Mouse (Mus musculus): ENCODE measurements around the gene Pou6f1. TPM values are rescaled to one million over a fixed set of nuclear protein-coding genes. Genes with fewer than 3 reads are reported as not detected.
"Not testable (repeated sequence)": the region's sequence is repeated elsewhere in the genome, so short reads cannot be mapped to it uniquely, and the experiment has no call there.

Gene Pou6f1
- total RNA-seq, 2 experiments from 2014 or later: 30.7 to 34.4 TPM

DNA sequence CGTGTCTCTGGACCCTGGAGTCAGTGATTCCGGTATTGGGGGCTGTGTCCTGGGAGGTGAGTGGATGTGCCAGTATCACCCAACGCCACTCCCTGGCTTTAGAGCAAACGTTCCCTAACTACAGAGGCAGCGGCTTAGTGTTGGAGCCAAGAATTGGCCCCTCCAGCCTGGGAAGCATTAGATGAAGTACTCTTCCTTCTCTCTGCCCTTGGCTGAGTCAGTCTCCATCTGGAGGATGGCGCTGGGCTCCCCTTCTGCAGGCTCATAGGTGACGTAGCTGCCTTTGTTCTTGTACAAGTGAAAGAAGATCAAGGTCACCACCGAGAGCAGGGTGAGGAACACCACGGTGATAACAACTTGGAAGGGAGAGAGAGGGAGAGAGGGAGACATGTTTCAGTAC lies 21.9 kb upstream of the Pou6f1 start:
- not testable (repeated sequence) for DNase-seq (ENCODE audit: low spot score in 2 of 2)

DNA sequence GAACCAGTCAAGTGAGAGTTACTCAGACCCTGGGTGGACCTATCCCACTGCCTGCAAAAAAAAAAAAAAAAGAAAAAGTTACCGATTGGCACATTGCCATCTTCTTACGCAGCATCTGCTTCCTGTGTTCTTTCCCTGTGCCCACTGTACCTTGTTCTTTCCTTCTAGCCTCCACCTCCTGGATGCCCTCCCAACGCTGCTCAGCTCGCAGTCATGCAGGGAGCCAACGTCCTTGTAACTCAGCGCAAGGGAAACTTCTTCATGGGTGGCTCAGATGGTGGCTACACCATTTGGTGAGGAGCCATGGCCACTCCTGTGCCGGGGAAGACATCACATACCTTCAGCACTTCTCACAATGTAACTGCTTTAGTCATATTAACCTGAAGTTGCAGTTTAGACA lies 19.4 kb upstream of the Pou6f1 start:
- DNase-seq (ENCODE audit: low spot score in 2 of 2): no peak

DNA sequence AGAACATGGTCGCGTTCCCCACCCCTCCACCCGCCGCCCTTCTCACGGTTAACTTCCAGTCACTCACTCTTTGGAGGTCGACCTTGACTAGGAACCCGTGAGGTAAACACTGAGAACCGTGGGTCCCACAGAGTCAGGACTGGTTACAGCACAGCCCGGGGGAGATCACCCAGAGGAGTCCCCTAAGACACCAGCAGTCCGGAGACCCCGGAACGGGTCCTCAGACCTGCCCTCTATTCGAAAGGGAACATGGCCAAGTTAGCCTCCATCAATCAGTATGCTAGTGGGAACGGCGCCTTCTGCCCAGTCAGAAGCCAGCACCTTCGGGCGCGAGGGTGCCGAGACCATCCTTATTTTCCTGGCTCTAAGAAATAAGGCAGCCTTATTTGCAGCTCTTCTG lies 16.4 kb upstream of the Pou6f1 start:
- DNase-seq (ENCODE audit: low spot score in 2 of 2): no peak

DNA sequence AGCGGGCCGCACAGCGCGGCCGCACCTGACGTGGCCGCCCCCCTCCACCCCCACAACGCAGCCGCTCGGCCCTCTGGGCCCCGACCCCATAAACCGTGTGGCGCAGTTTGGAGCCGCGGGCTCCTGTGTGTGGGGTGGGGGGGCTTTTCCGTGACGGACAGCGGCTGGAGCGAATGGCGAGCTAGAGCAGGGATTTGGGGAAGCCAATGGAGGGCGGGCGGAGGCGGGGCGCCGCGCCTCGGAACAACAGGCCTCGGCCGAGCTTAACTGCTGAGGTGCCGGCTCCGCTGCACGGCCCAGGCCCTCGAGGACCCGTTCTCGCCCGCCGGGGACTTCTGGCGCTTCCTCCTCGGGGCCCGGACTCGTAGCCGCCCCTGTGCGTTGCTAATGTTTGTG lies 16.0 kb upstream of the Pou6f1 start:
- DNase-seq (ENCODE audit: low spot score in 2 of 2): peak; percentile 87 to 90

DNA sequence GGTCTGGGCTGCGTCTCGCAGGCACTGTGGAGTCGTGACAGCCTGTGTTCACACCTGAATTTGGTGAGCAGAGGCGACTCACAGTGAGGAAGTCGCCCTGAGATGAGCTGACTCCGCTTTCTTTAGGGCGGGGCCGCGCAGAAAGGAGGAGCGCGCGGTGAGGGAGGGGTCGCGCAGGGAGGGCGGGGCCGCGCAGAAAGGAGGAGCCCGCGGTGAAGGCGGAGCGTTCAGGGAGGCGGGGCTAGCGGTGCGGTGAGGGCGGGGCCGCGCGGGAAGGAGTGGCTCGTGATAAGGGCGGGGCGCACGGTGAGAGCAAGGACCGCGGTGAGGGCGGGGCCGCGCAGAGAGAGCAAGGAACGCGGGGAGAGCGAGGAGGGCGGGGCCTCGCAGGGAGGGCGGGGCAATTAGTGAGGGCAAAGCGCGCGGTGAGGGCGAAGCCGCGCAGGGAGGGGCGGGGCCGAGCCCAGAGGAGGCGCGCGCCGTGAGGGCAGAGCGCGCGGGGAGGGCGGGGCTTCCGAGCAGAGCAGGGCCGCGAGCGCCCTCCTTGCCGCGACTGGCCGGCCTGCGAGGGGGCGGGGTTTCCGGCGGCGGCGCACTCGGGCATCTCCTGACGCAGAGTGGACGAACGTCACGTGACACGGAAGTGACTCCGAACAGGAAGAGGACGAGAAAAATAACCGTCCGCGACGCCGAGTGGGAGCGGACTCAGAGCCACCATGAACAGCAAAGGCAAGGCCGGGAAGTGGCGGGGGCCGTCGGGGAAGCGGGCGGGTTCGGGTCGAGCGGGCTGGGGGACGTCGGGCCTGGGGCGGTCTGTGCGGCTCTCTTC lies 15.4 kb upstream of the Pou6f1 start, which contains the start of gene Dazap2:
Gene Dazap2 (plus strand): TSS at position 354 of the 829 bp plus-strand sequence.
- peak; percentile 96 to 99 for DNase-seq (ENCODE audit: low spot score in 2 of 2)

DNA sequence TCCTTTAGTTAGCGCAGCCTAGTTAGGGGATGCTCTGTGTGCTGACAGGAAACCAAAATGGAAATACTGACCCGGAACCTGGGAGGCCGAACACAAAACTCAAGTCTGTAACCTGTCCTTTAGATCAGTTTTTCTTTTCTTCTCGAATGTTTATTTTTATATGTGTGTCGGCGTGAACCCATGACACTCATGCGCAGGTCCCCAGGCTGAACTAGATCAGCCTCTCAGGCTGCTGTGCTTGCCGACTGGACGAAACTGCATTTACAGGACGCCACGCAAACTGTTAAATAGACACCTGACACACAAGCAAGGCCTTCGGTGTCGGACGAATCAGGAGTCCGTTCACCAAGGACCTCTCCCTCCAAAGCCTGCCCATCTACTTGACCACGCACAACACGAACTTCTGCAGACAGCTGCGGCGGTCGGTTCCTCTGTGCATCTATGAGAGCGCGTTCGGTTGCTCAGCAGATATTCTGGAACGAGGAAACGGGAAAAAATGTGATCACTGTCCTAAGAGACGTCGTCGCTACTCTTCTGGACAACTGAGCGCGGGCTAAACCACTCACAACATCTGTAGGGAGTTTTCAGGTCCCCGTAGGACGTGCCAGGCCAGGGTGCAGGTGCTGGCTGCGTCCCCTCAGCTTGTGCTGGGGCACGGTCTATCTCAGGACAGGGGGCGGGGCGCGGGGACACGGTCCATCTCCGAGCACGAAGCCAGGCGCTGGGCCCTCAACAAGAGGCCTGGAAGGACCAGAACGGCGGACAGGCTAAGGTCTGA lies 14.6 kb upstream of the Pou6f1 start:
- peak; percentile 33 to 45 for DNase-seq (ENCODE audit: low spot score in 2 of 2)

DNA sequence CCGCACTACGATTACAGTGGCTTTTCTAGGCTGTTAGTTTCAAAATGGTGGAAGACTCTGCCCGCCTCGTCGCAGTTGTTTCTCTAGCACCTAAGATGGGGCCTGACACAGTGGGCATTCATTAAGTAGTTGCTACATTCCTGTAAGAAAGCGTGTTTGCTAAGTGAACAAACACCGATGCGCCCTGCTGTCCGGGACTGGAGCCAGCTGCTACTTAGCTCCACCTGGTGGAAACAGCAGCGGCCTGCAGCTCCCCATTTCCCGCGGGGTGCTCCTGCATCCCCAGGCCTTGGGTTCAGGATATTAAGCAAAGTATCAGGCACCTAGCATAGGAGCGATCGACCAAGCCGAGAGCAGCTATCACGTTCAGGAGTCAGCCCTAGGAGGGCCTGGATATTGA lies 13.8 kb upstream of the Pou6f1 start:
- peak; percentile 47 to 62 for DNase-seq (ENCODE audit: low spot score in 2 of 2)

DNA sequence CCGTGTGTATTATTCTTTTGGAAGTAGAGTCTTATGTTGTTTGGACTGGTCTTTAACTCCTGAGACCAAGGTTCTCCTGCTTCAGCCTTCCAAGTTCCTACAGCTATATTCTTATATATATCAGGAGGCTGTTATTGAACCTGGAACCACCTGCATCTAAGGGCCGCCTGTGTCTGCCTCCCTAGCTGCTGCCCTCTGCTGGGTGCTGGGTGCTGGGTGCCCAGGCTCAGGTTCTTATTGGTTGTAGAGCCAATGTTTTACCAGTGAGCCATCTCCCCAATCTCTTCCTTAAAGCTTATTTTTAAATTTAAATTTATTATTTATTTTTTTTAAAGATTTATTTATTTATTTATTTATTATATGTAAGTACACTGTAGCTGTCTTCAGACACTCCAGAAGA lies 12.6 kb upstream of the Pou6f1 start:
- no peak for DNase-seq (ENCODE audit: low spot score in 2 of 2)

DNA sequence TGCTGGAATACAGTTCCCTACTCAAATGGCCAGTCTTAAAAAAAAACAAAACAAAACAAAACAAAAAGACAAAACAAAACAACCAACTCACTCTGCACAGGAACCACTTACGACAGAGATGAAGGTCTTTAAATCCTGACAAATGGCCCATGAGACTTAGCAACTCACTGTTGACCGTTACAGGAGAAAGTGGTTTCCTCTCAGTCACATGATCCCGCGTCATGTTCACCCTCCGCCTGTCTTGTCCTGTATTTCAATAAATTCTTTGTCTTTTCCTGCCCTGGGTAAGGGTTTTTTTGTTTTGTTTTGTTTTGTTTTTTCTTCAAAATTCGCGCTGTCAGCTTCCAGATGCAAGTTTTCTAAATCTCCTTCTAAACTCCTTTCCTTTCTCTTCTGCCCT lies 12.2 kb upstream of the Pou6f1 start:
- no peak for DNase-seq (ENCODE audit: low spot score in 2 of 2)

DNA sequence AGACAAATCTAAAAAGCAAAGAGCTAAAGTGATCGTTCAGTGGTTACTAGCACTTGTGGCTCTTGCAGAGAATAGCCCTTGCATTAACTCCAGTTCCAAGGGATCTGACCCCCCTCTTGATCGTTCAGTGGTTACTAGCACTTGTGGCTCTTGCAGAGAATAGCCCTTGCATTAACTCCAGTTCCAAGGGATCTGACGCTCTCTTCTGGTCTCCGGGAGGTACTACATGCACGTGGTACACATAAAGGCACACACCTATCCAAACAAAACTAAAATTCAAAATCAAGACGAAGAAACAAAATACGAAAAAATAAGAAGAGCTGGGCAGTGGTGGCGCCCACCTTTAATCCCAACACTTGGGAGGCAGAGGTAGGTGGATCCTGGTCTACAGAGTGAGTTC lies 6.9 kb upstream of the Pou6f1 start:
- not testable (repeated sequence) for DNase-seq (ENCODE audit: low spot score in 2 of 2)

DNA sequence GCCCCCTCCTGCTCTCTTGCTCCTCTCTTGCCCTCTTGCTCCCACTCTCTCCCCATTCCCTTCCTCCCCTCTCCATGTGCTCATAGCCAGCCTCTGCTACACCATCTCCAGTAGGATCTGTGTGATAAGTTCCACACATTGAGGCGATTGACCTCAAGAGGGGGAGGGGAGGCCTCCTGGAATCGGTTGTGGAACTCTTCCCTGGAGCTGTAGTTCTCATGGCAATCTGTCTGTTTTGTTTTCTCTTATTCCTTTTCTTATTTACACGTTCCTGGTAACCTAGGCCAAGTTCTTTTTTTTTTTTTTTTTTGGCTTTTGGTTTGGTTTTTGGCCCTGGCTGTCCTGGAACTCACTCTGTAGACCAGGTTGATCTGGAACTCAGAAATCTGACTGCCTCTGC lies 1.9 kb upstream of the Pou6f1 start:
- no peak for DNase-seq (ENCODE audit: low spot score in 2 of 2)

DNA sequence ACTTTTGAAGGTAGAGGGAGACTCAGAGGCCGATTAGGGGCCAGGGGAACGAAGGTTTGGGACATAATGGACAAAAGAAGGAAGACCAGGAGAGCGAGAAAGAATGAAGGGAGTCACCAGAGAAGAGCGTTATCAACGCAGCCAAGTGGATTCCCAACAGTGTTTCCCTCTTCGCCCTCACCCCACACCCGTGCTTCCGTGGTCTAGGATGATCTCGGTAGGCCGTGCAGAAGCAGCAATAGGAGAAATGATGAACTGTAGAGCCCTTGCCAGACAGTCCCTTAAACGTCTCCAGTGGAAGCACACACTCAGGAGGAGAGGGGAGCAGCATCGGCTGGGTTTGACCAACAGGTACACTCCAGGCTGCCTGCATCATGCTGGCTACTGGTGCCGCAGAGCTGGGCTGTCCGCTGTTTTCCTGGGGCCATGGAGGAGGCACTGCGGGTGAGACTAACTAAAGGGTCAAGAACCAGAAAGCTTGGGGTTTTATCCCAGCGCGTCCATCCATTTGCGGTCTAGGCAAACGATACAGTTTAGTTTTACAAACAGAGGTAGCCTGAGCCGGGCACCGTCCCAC lies 1.0 kb upstream of the Pou6f1 start:
- no peak for DNase-seq (ENCODE audit: low spot score in 2 of 2)

DNA sequence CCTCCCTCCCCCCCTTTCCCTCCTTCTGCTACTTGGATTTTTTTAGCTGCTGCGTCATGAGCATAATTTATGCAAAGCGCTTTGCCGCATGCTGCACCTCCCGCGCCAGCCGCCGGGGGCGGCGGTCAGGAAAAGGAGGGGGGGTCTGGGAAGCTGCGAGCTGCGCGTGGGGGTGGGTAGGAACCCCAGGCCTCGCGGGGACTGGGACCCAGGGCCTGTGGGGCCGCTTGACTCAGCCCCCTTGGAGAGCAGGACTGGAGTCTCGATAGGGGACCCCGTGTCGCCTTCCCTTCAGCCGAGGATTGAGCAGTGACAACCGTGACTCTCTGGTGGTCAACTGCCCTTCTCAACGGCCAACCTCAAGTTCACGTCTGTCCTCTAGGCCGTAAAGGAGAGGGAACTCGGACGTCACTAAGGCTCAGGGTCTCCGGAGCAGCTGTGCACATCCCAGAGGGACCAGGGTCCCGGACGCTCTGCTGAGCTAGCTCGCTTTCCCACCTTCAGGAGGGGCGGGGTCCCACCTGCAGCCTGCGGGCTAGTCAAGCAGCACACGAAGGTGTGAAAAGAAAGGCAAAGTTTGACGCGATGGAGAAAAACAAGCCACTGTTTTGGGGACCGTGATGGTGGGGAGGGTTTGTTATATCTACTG lies 387 bp upstream of the Pou6f1 start:
- peak; percentile 52 to 62 for DNase-seq (ENCODE audit: low spot score in 2 of 2)

DNA sequence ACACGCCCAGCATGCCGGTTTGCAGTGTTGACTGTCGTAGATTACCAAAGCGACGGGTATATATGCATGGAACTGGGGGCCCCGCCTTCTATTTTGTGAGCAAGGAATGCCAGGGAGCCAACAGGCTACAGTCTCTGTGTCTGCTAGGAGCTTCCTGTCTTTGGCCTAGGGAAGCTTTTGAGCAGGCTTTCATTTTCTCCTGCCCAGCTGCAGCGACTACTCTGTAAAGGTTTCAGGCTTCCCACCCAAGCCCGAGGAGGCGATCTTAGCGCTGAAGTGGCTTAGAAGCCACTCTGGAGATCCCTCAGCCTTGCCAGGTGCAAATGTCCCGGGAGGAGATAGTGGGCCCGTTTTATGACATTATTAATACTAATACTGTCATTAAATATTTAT lies 905 bp downstream of the Pou6f1 start:
- DNase-seq (ENCODE audit: low spot score in 2 of 2): no peak

DNA sequence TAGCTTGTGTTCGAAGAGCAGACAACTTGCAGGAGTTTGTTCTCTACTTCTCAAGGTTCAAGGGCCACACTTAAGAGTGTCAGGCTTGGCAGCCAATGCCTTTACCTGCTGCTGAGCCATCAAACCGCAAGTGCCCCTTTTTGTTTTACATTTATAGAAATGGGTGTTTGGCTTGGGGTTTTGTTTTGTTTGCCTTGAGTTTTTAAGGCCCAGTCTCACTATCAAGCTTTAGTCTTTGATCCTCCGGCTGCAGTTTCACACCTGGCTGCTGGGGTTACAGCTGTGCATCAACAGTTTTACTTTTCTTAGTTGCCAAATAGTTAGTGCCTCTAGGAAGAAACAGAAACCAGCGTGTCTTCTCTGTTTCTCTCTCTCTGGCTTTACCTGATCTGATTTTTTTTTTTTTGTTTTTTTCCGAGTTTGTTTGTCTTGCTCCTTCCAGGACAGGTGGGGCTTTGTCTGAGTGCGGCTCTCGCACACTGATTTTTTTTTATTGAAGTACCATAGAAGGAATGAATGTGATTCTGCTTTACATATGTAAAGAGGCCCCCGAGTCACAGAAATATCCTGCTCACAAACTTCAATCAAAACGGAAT lies 1.4 kb downstream of the Pou6f1 start:
- DNase-seq (ENCODE audit: low spot score in 2 of 2): no peak

DNA sequence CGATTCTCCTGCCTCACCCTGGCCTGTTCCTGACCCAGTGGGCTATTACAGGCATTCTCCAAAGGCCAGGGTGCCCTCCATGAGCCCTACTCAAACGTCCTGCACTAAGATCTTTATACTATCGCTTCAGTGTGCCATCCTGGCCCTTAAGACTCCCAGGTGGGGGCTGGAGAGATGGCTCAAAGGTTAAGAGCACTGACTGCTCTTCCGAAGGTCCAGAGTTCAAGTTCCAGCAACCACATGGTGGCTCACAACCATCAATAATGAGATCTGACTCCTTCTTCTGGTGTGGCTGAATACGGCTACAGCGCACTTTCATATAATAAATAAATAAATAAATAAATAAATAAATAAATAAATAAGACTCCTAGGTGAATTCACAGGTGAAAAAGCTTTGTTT lies 7.0 kb downstream of the Pou6f1 start:
- no peak for DNase-seq (ENCODE audit: low spot score in 2 of 2)

DNA sequence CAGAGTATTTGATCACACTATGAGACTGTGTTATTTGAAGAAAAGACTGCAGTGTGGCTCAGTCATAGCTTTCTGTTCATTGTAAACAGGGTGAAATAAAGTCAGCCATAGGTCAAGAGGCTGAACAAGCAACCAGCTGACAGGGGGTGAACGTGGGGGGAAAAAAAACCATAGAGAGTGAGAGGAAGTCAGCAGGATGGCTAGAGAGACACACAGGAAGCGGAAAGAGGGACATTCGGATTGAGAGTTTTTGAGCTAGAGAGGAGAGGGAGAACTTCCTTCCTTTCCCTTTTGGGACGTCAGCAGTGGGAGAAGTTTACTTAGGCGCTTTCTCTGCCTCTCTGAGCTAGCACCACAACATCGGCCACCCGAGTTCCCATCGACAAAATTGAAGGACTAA lies 9.3 kb downstream of the Pou6f1 start:
- DNase-seq (ENCODE audit: low spot score in 2 of 2): no peak

DNA sequence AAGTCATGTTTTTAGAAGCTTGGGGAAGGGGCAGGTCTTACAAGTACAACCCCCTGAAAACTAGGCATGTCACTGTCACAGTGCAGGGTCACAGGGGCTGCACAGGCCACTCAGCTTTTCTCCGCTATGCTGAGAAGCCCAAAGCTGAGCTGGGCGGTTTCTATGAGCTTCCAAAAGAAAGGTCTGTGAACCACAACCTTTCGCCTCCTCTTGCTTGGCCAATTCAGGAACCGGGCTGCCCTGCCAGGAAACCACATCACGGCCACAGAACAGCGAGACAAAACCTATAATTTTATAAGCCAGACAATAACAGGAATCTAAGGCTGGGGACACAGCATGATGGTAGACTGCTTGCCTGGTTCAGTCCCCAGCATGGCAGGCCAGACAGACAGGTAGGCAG lies 11.5 kb downstream of the Pou6f1 start:
- DNase-seq (ENCODE audit: low spot score in 2 of 2): no peak

DNA sequence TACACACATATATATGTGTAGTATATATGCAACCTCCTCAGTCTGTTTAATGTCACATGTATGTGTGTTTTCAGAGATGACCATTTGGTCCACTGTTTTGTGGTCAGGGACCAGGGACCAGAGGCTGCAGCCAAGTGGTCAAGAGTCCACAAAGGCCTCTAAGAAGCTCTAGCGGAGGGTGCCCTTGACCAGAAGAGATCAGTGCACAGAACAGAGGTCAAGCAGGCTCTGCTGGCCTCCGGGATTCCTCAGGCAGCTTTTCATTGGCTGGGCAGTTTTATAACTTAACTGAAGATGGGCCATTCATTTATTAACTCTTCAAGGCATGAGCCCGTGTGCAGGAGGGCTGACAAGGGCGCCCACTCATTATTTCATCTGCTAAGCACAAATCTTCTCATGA lies 12.6 kb downstream of the Pou6f1 start:
- no peak for DNase-seq (ENCODE audit: low spot score in 2 of 2)

DNA sequence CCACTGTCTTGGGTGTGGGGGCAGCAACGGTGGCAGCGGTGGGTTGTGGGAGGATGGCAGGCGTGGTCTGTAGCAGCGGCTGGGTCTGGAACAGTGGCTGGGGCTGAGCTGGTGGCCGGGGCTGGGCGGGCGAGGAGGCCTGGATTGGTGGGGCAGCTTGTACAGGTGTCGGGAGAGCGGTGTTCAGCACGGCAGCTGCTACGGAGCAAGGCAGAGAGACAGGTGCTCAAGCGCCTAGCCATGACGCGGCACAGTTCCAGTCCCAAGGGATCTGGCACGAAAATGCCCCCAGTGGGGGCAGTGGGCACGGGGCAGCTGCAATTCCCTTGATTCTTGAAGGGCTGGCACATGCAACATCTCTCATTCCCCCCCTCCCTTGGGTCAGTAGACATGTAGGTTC lies 13.9 kb downstream of the Pou6f1 start:
- no peak for DNase-seq (ENCODE audit: low spot score in 2 of 2)

DNA sequence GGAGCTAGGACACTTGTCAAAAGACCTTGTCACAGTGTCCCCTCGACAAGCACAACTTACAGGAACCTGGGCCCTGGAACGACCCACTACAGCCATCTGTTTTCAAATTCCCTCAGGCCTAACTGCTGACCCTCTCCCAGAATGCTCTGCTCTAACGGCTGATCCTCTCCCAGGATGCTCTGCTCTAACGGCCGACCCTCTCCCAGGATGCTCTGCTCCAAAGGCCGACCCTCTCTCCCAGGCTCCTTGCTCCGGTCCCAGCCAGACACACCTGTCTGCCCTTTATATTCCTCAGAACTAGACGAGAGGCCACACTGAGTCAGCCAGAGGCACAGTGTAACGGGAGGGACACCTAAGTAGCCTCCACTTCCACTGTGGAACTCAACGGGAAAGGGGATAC lies 19.7 kb downstream of the Pou6f1 start:
- no peak for DNase-seq (ENCODE audit: low spot score in 2 of 2)
